Mouse (Mus musculus) forebrain, embryonic 15.5 days (tissue): ENCODE results near the gene Clic1. TPM values are rescaled to one million over a fixed set of nuclear protein-coding genes. Genes with fewer than 3 reads are reported as not detected.

ENCODE experiments used
- ATAC-seq: fragments of 200-750 bp; cut with Nextera tagmentation; replicated peaks from 2 replicates; pipeline ENCODE4 v1.8.0; 2017; ENCODE audit warnings: mild to moderate bottlenecking, moderate TSS enrichment, moderate library complexity
- H3K27ac ChIP-seq: fragments of 300-500 bp; sonication (generic); replicated peaks from 2 replicates; pipeline ENCODE4 v1.5.1; 2015; ENCODE audit warnings: mild to moderate bottlenecking, inconsistent platforms
- H3K27me3 ChIP-seq: fragments of 300-500 bp; sonication (generic); 2 replicates; pipeline ENCODE4 v1.6.1; 2015; ENCODE audit warnings: inconsistent platforms
- H3K36me3 ChIP-seq: fragments of 300-500 bp; sonication (generic); 2 replicates; pipeline ENCODE4 v1.6.1; 2015; ENCODE audit warnings: mild to moderate bottlenecking, inconsistent platforms
- H3K4me1 ChIP-seq: fragments of 300-500 bp; sonication (generic); 2 replicates; pipeline ENCODE4 v1.6.1; 2015; ENCODE audit warnings: inconsistent platforms
- H3K4me2 ChIP-seq: fragments of 300-500 bp; sonication (generic); replicated peaks from 2 replicates; pipeline ENCODE4 v1.6.1; 2015; ENCODE audit warnings: mild to moderate bottlenecking, inconsistent platforms
- H3K4me3 ChIP-seq: fragments of 300-500 bp; sonication (generic); 2 replicates; pipeline ENCODE4 v1.5.1; 2015; ENCODE audit warnings: mild to moderate bottlenecking, inconsistent platforms
- H3K9ac ChIP-seq: fragments of 300-500 bp; sonication (generic); replicated peaks from 2 replicates; pipeline ENCODE4 v1.6.1; 2015; ENCODE audit warnings: mild to moderate bottlenecking, inconsistent platforms
- H3K9me3 ChIP-seq: fragments of 300-500 bp; sonication (generic); 2 replicates; pipeline ENCODE4 v1.6.1; 2016; ENCODE audit warnings: inconsistent platforms
- WGBS: fragments of 180-500 bp; shearing (Covaris S2); methylation state at CpG from one replicate; pipeline ENCODE4 v1.1.7; 2015; ENCODE audit warnings: mixed read lengths; 5-methylcytosine and 5-hydroxymethylcytosine counted together
- polyA plus RNA-seq: library from polyadenylated mRNA; unstranded; fragments of >200 nt; fragmentation: Nextera tagmentation; extraction: Ambion mirVana; gene quantifications from 2 replicates; pipeline ENCODE4 v1.2.1, GENCODE M21; 2015

The Clic1 gene
- polyA plus RNA-seq, 1 experiment from 2014 or later = 98.4 TPM

GRCm38 (mm10) chr17:35106522-35106921, 56.8 kb downstream of the Clic1 start:
- Histone ChIP-seq H3K4me1 (peaks cover 6% of the 10 kb centered on the region), H3K4me3 (no peak overlapping the region), H3K27me3 (no peaks in the 10 kb centered on the region), H3K4me2 (peak overlapping the region; percentile 31; the same call in 1 of the 2 replicates), H3K9ac (no peak overlapping the region), H3K9me3 (no peaks in the 10 kb centered on the region), H3K36me3 (peaks cover 20% of the 10 kb centered on the region), H3K27ac (no peak overlapping the region; the same call in 1 of the 2 replicates)
- ATAC-seq = no peak
- WGBS = 59% methylated on average over 3 of the region's 3 CpGs

- WGBS = 87% methylated on average over 6 of the region's 6 CpGs
- no peak within 1 kb of the TSS for H3K9ac ChIP-seq
- no peak within 1 kb of the TSS for H3K4me3 ChIP-seq
- no peak within 1 kb of the TSS for H3K4me2 ChIP-seq
- no peak for ATAC-seq
- no peak within 1 kb of the TSS for H3K27ac ChIP-seq
- H3K36me3 ChIP-seq = peaks cover 5% of the 10 kb centered on the region
- H3K9me3 ChIP-seq = no peaks in the 10 kb centered on the region
- H3K27me3 ChIP-seq = no peaks in the 10 kb centered on the region
- H3K4me1 ChIP-seq = peaks cover 6% of the 10 kb centered on the region
Measured at GRCm38 (mm10) chr17:35108097-35108496, 58.3 kb downstream of the Clic1 start, which contains the start of gene Ly6g5c. TSS of gene Ly6g5c (plus strand) at chr17:35108279.

Other genes starting within 250 kb of the Clic1 start
- gene Cyp21a1, start 245.4 kb upstream of the Clic1 start, polyA plus RNA-seq = not detected in 2 replicates
- gene Stk19, start 213.0 kb upstream of the Clic1 start, polyA plus RNA-seq = 39.8 and 43.0 TPM in 2 replicates
- 75.2 and 77.8 TPM in 2 replicates for gene Dxo, start 212.9 kb upstream of the Clic1 start, polyA plus RNA-seq
- gene Skiv2l, start 199.8 kb upstream of the Clic1 start, polyA plus RNA-seq = 59.6 and 59.7 TPM in 2 replicates
- 94.9 and 97.1 TPM in 2 replicates for gene Nelfe, start 199.6 kb upstream of the Clic1 start, polyA plus RNA-seq
- gene Cfb, start 187.4 kb upstream of the Clic1 start, polyA plus RNA-seq = 1.8 and 2.1 TPM in 2 replicates
- gene Zbtb12, start 170.5 kb upstream of the Clic1 start, polyA plus RNA-seq = 9.5 and 9.9 TPM in 2 replicates
- 0.17 TPM in 1 of 2 replicates, not detected in the other for gene Gm20547, start 167.9 kb upstream of the Clic1 start, polyA plus RNA-seq
- gene C2, start 151.7 kb upstream of the Clic1 start, polyA plus RNA-seq = 0.77 and 1.5 TPM in 2 replicates
- gene Ehmt2, start 151.5 kb upstream of the Clic1 start, polyA plus RNA-seq = 108 and 111 TPM in 2 replicates
- not detected in 2 replicates for gene Slc44a4, start 135.5 kb upstream of the Clic1 start, polyA plus RNA-seq
- 27.9 and 31.0 TPM in 2 replicates for gene Neu1, start 118.7 kb upstream of the Clic1 start, polyA plus RNA-seq
- 0.10 and 0.17 TPM in 2 replicates for gene Hspa1b, start 90.7 kb upstream of the Clic1 start, polyA plus RNA-seq
- not detected in 2 replicates for gene Gm20481, start 80.1 kb upstream of the Clic1 start, polyA plus RNA-seq
- gene Hspa1a, start 77.8 kb upstream of the Clic1 start, polyA plus RNA-seq = 3.6 and 3.7 TPM in 2 replicates
- gene Hspa1l, start 77.3 kb upstream of the Clic1 start, polyA plus RNA-seq = 1.5 TPM in 2 replicates
- 132 and 149 TPM in 2 replicates for gene Lsm2, start 68.1 kb upstream of the Clic1 start, polyA plus RNA-seq
- 82.9 and 88.6 TPM in 2 replicates for gene Vars, start 49.0 kb upstream of the Clic1 start, polyA plus RNA-seq
- gene Vwa7, start 33.4 kb upstream of the Clic1 start, polyA plus RNA-seq = 0.14 and 0.28 TPM in 2 replicates
- 5.8 and 5.9 TPM in 2 replicates for gene Sapcd1, start 21.9 kb upstream of the Clic1 start, polyA plus RNA-seq
- 2.8 and 3.2 TPM in 2 replicates for gene Msh5, start 3.2 kb upstream of the Clic1 start, polyA plus RNA-seq
- 540 and 556 TPM in 2 replicates for gene Ddah2, start 9.1 kb downstream of the Clic1 start, polyA plus RNA-seq
- gene Ly6g6c, start 15.4 kb downstream of the Clic1 start, polyA plus RNA-seq = not detected in 2 replicates
- 0.15 and 0.17 TPM in 2 replicates for gene Mpig6b, start 16.2 kb downstream of the Clic1 start, polyA plus RNA-seq
- 10.0 and 11.9 TPM in 2 replicates for gene Ly6g6e, start 26.9 kb downstream of the Clic1 start, polyA plus RNA-seq
- 0.46 and 0.47 TPM in 2 replicates for gene Ly6g6d, start 28.1 kb downstream of the Clic1 start, polyA plus RNA-seq
- gene Ly6g6f, start 35.6 kb downstream of the Clic1 start, polyA plus RNA-seq = 0.32 TPM in 1 of 2 replicates, not detected in the other
- 93.2 and 97.4 TPM in 2 replicates for gene Abhd16a, start 39.3 kb downstream of the Clic1 start, polyA plus RNA-seq
- gene Ly6g5c, start 58.3 kb downstream of the Clic1 start, polyA plus RNA-seq = not detected in 2 replicates
- gene Ly6g5b, start 65.5 kb downstream of the Clic1 start, polyA plus RNA-seq = 1.2 and 1.3 TPM in 2 replicates
- 29.3 and 32.0 TPM in 2 replicates for gene Gpank1, start 71.5 kb downstream of the Clic1 start, polyA plus RNA-seq
- 307 and 309 TPM in 2 replicates for gene Csnk2b, start 72.1 kb downstream of the Clic1 start, polyA plus RNA-seq
- gene D17H6S53E, start 76.4 kb downstream of the Clic1 start, polyA plus RNA-seq = 8.7 TPM in 2 replicates
- gene Apom, start 82.1 kb downstream of the Clic1 start, polyA plus RNA-seq = 0.28 and 0.31 TPM in 2 replicates
- gene Bag6, start 85.2 kb downstream of the Clic1 start, polyA plus RNA-seq = 92.3 and 93.8 TPM in 2 replicates
- 185 and 208 TPM in 2 replicates for gene Prrc2a, start 114.9 kb downstream of the Clic1 start, polyA plus RNA-seq
- 5.7 and 7.8 TPM in 2 replicates for gene Aif1, start 126.1 kb downstream of the Clic1 start, polyA plus RNA-seq
- gene Lst1, start 138.5 kb downstream of the Clic1 start, polyA plus RNA-seq = 6.2 and 6.8 TPM in 2 replicates
- gene Ltb, start 144.5 kb downstream of the Clic1 start, polyA plus RNA-seq = 0.25 and 0.70 TPM in 2 replicates
- not detected in 2 replicates for gene Tnf, start 152.0 kb downstream of the Clic1 start, polyA plus RNA-seq
- gene Lta, start 155.4 kb downstream of the Clic1 start, polyA plus RNA-seq = 0.36 TPM in 1 of 2 replicates, not detected in the other
- gene Gm16181, start 170.9 kb downstream of the Clic1 start, polyA plus RNA-seq = 0.61 and 1.1 TPM in 2 replicates
- gene Atp6v1g2, start 183.7 kb downstream of the Clic1 start, polyA plus RNA-seq = 38.2 and 41.5 TPM in 2 replicates
- gene Nfkbil1, start 185.8 kb downstream of the Clic1 start, polyA plus RNA-seq = 11.7 and 12.3 TPM in 2 replicates
- 478 and 488 TPM in 2 replicates for gene Ddx39b, start 191.8 kb downstream of the Clic1 start, polyA plus RNA-seq
- gene H2-D1, start 212.8 kb downstream of the Clic1 start, polyA plus RNA-seq = 48.1 and 50.1 TPM in 2 replicates